Mouse (Mus musculus): ENCODE data around the gene Ptprg. TPM values are rescaled to one million over a fixed set of nuclear protein-coding genes. Genes with fewer than 3 reads are reported as not detected.

The Ptprg gene
- polyA plus RNA-seq (2015; fragmentation: Nextera tagmentation; extraction: Ambion mirVana) = 30.1 and 34.9 TPM in 2 replicates

DNA sequence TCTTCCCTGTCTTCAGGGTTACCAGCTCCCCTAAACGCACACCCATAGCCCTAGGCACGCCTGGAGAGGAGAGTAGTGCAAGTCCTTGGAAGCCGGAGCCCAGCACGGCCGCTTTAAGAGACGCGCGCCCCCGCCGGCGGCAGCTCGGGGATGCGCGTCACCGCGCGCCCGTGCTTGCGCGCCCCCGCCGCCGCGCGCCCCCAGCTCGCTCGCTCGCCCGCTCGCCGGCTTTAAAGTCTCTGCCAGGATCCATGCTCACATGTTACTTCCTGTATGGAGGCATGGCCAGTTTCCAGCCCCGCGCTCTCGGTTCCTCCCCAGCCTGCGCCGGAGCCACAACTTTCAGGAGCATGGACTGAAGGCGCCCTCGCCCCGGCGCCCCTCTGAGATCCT is at the start of gene Ptprg:
Ptprg (plus strand) TSS at position 260 of the 393 bp plus-strand sequence.
- peak within 1 kb of the TSS; percentile 84 for H3K9ac ChIP-seq (replicated peaks)
- peak within 1 kb of the TSS; percentile 84 for H3K4me3 ChIP-seq
- peak within 1 kb of the TSS; percentile 97 for H3K27ac ChIP-seq (replicated peaks)
- H3K4me1 ChIP-seq = peaks cover 31% of the 10 kb centered on the region
- H3K4me2 ChIP-seq (replicated peaks) = peak within 1 kb of the TSS; percentile 95
- no peaks in the 10 kb centered on the region for H3K36me3 ChIP-seq
- H3K27me3 ChIP-seq = no peaks in the 10 kb centered on the region
- WGBS = under 1% methylated on average over 40 of the region's 40 CpGs
- peak; percentile 89 for ATAC-seq (replicated peaks)
- no peaks in the 10 kb centered on the region for H3K9me3 ChIP-seq

DNA sequence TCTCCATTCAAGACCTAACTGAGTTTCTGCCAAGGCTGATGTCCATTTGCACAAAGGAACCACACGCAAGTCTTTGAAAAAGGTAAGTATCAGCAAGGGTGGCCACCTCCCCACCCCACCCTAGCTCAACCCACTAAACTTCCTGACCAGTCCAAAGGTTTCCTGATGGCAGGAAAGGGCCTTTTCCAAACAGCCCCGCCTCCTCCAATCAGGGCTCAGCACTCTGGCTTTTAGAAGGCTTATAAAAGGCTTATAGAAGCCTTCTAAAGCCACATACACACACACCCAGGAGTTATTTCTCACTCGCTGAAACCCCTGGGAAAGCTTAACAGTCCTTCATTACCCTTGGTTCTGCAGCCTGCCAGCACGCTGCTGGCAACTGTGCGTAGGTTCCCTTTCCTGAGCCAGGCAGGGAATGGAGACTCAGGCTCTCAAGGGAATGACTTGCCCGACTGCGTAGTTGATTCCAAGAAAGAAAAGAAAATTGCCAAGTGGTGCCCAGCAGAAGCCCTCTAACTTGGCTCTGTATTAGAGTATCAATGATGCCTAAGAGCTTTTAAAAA is 49.4 kb upstream of the Ptprg start:
- H3K27me3 ChIP-seq = no peaks in the 10 kb centered on the region
- ATAC-seq (replicated peaks) = peak; percentile 57; the same call in 1 of the 2 replicates
- H3K9ac ChIP-seq (replicated peaks) = no peak overlapping the region
- H3K4me3 ChIP-seq = no peak overlapping the region
- 45% methylated on average over 7 of the region's 7 CpGs for WGBS
- H3K27ac ChIP-seq (replicated peaks) = no peak overlapping the region
- H3K4me2 ChIP-seq (replicated peaks) = no peak overlapping the region
- H3K36me3 ChIP-seq = no peaks in the 10 kb centered on the region
- peaks cover 21% of the 10 kb centered on the region for H3K4me1 ChIP-seq
- no peaks in the 10 kb centered on the region for H3K9me3 ChIP-seq

DNA sequence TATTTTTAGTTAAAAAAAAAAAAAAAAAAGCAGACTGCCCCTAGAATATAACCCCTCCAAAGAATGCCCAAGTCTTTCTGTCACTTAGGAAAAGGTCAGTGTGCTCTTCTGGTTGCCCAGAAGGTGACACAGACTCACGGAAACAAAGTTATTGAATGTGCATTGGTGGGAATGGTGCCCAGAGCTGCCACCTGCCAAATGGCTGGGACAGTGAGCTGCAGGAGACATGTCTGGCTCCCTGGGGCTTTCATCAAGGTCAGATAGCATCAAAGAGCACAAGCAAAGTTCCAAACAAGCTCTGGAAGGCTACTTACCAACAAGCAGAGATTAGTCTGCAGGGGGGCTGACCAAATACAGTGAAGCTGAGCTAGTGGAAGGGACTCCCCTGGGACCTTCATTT is 43.2 kb upstream of the Ptprg start:
- Histone ChIP-seq H3K36me3 (no peaks in the 10 kb centered on the region), H3K4me2 (replicated peaks) (no peak overlapping the region), H3K9ac (replicated peaks) (no peak overlapping the region), H3K4me1 (no peaks in the 10 kb centered on the region), H3K27ac (replicated peaks) (no peak overlapping the region), H3K9me3 (no peaks in the 10 kb centered on the region), H3K27me3 (no peaks in the 10 kb centered on the region), H3K4me3 (no peak overlapping the region)
- 59% methylated on average over 1 of the region's 1 CpGs for WGBS
- no peak for ATAC-seq (replicated peaks)

DNA sequence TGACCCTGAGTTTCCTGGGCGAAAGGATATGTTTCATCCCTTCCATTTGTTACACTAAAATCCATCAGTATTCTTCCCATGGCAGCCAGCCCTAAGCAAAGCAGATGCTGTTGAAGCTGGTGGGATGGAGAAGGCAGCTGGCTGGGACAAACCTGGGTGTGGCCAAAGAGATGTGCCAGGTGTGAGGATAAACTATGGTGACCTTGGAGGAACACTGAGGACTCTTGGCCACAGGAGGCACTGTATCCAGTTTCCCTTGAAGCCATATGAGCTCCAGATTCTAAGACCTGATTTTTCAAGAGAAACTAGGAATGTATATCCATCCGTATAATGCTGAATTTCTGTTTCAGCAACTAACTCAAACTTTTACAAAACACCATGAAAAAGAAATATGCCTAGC is 34.2 kb upstream of the Ptprg start:
- 95% methylated on average over 2 of the region's 2 CpGs for WGBS
- no peak overlapping the region for H3K27ac ChIP-seq (replicated peaks)
- H3K27me3 ChIP-seq = no peaks in the 10 kb centered on the region
- H3K4me2 ChIP-seq (replicated peaks) = no peak overlapping the region
- no peak for ATAC-seq (replicated peaks)
- no peak overlapping the region for H3K4me3 ChIP-seq
- H3K36me3 ChIP-seq = no peaks in the 10 kb centered on the region
- no peaks in the 10 kb centered on the region for H3K4me1 ChIP-seq
- H3K9me3 ChIP-seq = no peaks in the 10 kb centered on the region
- H3K9ac ChIP-seq (replicated peaks) = no peak overlapping the region

DNA sequence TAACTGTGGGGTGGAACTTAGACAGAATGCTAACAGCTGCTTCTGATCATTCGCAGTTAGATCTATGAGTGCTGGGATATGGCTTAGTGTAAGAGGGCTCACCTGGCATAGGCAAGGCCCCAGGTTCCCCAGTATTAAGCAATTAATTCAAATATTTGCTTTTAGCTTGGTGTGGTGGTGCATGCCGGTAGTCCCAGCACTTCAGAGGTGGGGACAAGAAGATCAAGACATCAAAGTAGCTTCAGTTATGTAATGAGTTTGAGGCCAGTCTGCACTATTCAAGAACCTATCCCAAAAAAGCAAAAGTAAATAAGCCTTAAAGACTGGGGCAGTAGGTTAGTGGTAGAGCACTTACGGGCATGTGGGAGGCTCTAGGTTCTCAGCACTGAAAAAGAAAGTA is 30.3 kb upstream of the Ptprg start:
- H3K27ac ChIP-seq (replicated peaks) = no peak overlapping the region
- H3K36me3 ChIP-seq = no peaks in the 10 kb centered on the region
- H3K9ac ChIP-seq (replicated peaks) = no peak overlapping the region
- no peaks in the 10 kb centered on the region for H3K4me1 ChIP-seq
- H3K4me2 ChIP-seq (replicated peaks) = no peak overlapping the region
- H3K27me3 ChIP-seq = no peaks in the 10 kb centered on the region
- 96% methylated on average over 3 of the region's 3 CpGs for WGBS
- no peaks in the 10 kb centered on the region for H3K9me3 ChIP-seq
- H3K4me3 ChIP-seq = no peak overlapping the region
- no peak for ATAC-seq (replicated peaks)

DNA sequence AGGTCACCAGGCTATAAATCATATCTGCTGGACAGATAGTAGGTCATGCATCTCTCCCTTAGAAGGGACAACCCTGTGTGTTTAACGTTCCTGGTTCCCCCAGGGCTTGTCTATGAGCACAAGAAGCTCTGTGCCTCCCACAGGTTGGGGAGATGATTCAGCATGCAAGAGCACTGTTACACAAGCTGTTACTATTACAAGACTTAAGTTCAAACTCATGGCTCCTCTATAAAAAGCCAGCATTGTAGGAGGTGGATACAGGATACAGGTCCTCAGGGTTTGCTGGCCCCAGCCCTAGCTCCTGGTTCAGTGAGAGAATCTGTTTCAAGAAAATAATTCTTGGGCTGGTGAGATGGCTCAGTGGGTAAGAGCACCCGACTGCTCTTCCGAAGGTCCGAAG is 23.7 kb upstream of the Ptprg start:
- Histone ChIP-seq H3K9me3 (no peaks in the 10 kb centered on the region), H3K27me3 (no peaks in the 10 kb centered on the region), H3K27ac (replicated peaks) (no peak overlapping the region), H3K4me2 (replicated peaks) (no peak overlapping the region), H3K4me3 (no peak overlapping the region), H3K36me3 (no peaks in the 10 kb centered on the region), H3K4me1 (peaks cover 14% of the 10 kb centered on the region; the same call in 1 of the 2 replicates), H3K9ac (replicated peaks) (no peak overlapping the region)
- ATAC-seq (replicated peaks) = no peak
- WGBS = 97% methylated on average over 4 of the region's 4 CpGs

DNA sequence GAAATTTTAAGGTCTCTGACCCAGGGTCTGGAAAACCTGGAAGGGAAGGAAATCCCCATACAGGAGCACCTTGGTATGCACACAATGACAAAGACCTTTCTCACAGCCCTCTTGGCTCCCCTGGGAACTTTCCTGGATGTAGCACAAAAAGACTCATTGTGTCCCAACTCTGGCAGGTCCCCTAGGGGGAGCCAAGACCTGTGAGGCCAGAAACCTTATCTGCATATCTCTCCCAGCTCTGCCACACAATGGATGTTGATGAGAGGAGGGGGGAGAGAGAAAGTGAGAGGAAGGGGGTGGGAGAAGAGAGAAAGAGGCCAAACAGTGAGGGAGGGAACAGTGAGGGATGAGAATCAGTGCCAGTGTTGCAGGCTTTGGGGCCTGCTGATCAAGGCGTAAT is 18.9 kb upstream of the Ptprg start:
- Histone ChIP-seq H3K4me2 (replicated peaks) (no peak overlapping the region), H3K9ac (replicated peaks) (no peak overlapping the region), H3K4me3 (no peak overlapping the region), H3K27me3 (no peaks in the 10 kb centered on the region), H3K9me3 (no peaks in the 10 kb centered on the region), H3K27ac (replicated peaks) (no peak overlapping the region), H3K4me1 (peaks cover 16% of the 10 kb centered on the region; the same call in 1 of the 2 replicates), H3K36me3 (no peaks in the 10 kb centered on the region)
- peak; percentile 61 for ATAC-seq (replicated peaks)
- 19% methylated on average over 1 of the region's 1 CpGs for WGBS

DNA sequence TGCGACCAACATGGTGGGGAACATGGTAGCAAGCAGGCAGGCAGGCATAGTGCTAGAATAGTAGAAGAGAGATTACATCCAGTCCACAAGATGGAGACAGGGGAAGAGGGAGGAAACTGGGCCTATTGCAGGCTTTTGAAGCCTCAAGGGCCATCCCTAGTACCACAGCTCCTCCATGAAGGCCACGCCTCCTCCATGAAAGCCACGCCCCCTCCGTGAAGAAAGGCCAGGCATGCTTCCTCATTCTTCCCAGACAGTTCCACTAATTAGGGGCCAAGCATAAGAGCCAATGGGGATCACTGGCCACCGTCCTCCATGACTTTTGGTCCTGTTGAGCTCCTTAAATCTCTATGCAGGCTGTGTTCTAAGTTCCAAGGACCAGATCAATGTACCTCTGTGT is 17.2 kb upstream of the Ptprg start:
- Histone ChIP-seq H3K27me3 (no peaks in the 10 kb centered on the region), H3K4me1 (peaks cover 15% of the 10 kb centered on the region; the same call in 1 of the 2 replicates), H3K9ac (replicated peaks) (no peak overlapping the region), H3K9me3 (no peaks in the 10 kb centered on the region), H3K4me2 (replicated peaks) (no peak overlapping the region), H3K27ac (replicated peaks) (no peak overlapping the region), H3K4me3 (no peak overlapping the region), H3K36me3 (no peaks in the 10 kb centered on the region)
- no peak for ATAC-seq (replicated peaks)
- WGBS = 90% methylated on average over 5 of the region's 5 CpGs

DNA sequence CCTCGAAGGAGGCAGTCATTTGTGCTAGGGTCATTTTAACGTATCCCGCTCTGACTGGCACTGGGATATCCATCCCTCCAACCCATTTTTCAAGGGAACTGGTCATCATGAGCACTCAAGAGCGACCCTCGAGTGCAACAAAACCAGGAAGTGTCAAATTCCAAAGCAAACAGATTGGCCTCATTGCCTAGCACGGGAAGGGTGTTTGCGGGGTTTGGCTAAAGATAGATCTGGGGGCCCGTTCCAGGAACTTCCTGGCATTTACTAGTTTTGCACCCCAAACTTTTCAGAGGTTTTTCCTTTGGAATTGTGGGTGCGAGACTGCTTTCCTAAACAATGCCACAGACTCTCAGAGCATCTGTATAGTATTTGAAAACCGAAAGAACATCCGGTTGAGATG is 1.4 kb upstream of the Ptprg start:
- peak overlapping the region; percentile 95 for H3K4me2 ChIP-seq (replicated peaks)
- no peaks in the 10 kb centered on the region for H3K36me3 ChIP-seq
- peaks cover 28% of the 10 kb centered on the region for H3K4me1 ChIP-seq
- no peak for ATAC-seq (replicated peaks)
- H3K4me3 ChIP-seq = peak overlapping the region; percentile 84
- H3K27me3 ChIP-seq = no peaks in the 10 kb centered on the region
- no peaks in the 10 kb centered on the region for H3K9me3 ChIP-seq
- whole genome bisulfite sequencing = 37% methylated on average over 11 of the region's 11 CpGs
- H3K9ac ChIP-seq (replicated peaks) = no peak overlapping the region
- H3K27ac ChIP-seq (replicated peaks) = no peak overlapping the region

DNA sequence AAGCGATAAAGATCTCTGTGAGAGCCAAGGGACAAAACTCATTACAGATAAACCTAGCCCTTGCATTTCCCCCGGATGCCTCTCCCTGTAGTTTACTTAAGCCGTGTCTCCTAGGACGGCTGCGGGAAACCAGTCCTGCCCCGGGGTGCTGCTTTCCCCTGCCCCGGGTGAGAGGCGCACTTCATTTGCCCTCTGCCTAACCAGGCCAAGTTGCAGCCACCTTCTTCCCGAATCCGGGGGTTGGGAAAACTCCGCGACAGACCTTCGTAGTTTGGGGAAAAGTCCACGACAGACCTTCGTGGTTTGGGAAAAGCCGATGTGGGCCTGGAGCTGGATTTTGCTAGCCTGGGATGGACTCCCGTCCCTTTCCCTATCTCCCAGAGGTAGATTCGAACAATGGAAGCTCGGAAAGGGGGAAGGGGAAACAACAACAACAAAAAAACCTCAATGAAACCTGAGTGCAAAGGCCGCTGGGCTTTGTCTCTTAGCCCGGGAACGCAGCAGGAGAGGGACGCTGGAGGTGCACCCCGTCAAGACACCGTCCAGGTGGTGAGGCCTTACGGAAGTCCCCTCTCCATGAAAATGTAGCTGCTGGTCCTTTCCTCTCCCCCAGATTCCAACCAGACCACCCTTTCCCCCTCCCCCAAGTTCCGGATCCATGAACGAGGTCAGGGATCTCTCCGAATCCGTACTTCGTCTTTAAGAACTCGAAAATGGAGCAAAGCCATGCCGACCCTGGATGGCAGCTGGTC is 635 bp upstream of the Ptprg start:
- peak overlapping the region; percentile 97 for H3K27ac ChIP-seq (replicated peaks)
- peak overlapping the region; percentile 84 for H3K4me3 ChIP-seq
- H3K36me3 ChIP-seq = no peaks in the 10 kb centered on the region
- peak overlapping the region; percentile 95 for H3K4me2 ChIP-seq (replicated peaks)
- no peaks in the 10 kb centered on the region for H3K27me3 ChIP-seq
- WGBS = 2% methylated on average over 33 of the region's 33 CpGs
- ATAC-seq (replicated peaks) = no peak; the same call in 1 of the 2 replicates
- H3K4me1 ChIP-seq = peaks cover 31% of the 10 kb centered on the region
- H3K9ac ChIP-seq (replicated peaks) = peak overlapping the region; percentile 84
- H3K9me3 ChIP-seq = no peaks in the 10 kb centered on the region

DNA sequence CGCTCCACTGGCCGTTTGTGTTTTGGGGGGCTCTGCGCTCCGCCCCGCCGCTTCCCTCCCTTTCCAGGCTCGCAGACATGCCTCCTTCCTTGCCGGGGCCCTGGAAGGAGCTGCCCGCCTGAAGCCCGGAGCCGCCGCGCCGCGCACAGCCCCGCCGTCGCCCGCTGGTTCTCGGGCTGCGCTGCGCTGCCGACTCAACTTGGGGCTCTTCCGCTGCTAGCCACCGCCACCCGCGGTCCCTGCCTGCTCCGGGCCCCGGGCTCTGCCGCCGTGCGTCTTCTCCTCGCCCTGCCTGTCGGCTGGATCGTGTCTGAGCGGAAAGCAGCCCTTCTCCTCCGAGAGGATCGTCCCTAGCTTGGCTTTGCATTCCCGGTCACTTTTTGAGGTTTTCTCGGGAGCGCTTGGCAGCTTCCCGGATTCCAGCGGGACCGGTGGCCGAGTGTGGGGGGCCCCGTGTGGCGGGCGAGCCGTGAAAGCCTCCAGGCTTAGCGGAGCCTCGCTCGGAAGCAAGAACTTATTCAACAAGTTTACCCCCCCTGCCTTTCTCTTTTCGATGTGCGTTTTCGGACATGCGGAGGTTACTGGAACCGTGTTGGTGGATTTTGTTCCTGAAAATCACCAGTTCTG is 460 bp downstream of the Ptprg start:
- Histone ChIP-seq H3K9ac (replicated peaks) (peak overlapping the region; percentile 84), H3K4me2 (replicated peaks) (peak overlapping the region; percentile 95), H3K4me3 (peak overlapping the region; percentile 84), H3K9me3 (no peaks in the 10 kb centered on the region), H3K27me3 (no peaks in the 10 kb centered on the region), H3K27ac (replicated peaks) (peak overlapping the region; percentile 97), H3K4me1 (peaks cover 31% of the 10 kb centered on the region), H3K36me3 (no peaks in the 10 kb centered on the region)
- WGBS = under 1% methylated on average over 56 of the region's 57 CpGs
- ATAC-seq (replicated peaks) = peak; percentile 73

DNA sequence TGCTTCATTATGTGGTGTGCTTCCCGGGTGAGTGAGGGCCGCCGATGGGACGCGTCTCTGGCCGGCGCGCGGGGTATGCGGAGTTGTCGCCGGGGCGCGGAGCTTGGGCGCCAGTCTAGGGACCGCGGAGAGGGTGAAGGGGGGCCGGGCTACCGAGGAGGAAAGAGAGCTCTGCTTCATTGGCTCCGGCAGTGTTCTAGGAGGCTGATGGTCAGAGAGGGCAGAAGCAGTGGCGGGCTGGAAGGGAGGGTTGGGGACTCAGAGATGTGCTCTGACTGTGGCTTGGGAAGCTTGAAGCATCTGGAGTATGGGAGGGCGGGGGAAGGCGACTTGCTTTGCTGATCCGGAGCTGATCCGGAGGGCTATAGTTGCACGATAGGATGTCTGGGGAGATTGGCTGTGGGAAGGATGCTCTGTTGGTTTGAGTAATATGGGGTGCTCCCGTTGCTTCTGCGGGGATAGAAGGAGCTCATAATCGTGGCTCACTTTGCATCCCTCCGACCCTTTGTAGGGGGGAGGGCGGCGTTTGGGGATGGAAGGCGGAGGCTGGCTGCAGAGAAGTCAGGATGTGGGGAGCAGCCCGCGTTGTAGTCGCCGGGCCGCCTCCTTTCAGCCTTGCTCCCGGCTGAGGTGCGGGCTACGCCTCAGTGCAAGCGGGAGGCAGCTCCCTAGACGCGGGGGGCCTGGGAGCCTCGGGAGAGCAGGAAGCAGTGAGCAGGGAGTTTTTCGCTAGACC is 1.1 kb downstream of the Ptprg start:
- H3K36me3 ChIP-seq = no peaks in the 10 kb centered on the region
- no peaks in the 10 kb centered on the region for H3K27me3 ChIP-seq
- peak overlapping the region; percentile 97 for H3K27ac ChIP-seq (replicated peaks)
- H3K4me1 ChIP-seq = peaks cover 31% of the 10 kb centered on the region
- peak; percentile 42 for ATAC-seq (replicated peaks)
- H3K9me3 ChIP-seq = no peaks in the 10 kb centered on the region
- peak overlapping the region; percentile 95 for H3K4me2 ChIP-seq (replicated peaks)
- H3K9ac ChIP-seq (replicated peaks) = peak overlapping the region; percentile 84
- peak overlapping the region; percentile 84 for H3K4me3 ChIP-seq
- WGBS = under 1% methylated on average over 46 of the region's 46 CpGs
